Mouse (Mus musculus) heart, adult 2 months (tissue): Measurements from ENCODE around the gene Khk. TPM values are rescaled to one million over a fixed set of nuclear protein-coding genes. Genes with fewer than 3 reads are reported as not detected.
A peak's percentile ranks its signal among the peaks of the same experiment; 100 is the strongest.

ENCODE experiments used
- DNase-seq, 2 experiments: peaks; one replicate each; pipeline ENCODE4 v3.0.0; 2021
- H3K27ac ChIP-seq: fragments of 200-600 bp; 2 replicates; pipeline ENCODE4 v1.8.1; 2022
- H3K27me3 ChIP-seq: fragments of 200-500 bp; 2 replicates; pipeline ENCODE4 v1.6.1; 2012; ENCODE audit warnings: mild to moderate bottlenecking, low read length, inconsistent platforms, mixed read lengths; ENCODE audit not compliant: control insufficient read depth, insufficient read depth
- H3K36me3 ChIP-seq: fragments of 200-500 bp; 2 replicates; pipeline ENCODE4 v1.6.1; 2012; ENCODE audit warnings: low read length, inconsistent platforms; ENCODE audit not compliant: control insufficient read depth, insufficient read depth
- H3K4me1 ChIP-seq: fragments of 200-500 bp; 2 replicates; pipeline ENCODE4 v1.6.1; 2011; ENCODE audit warnings: low read length; ENCODE audit not compliant: control insufficient read depth, insufficient read depth
- H3K4me3 ChIP-seq: fragments of 200-600 bp; 2 replicates; pipeline ENCODE4 v1.8.1; 2022
- H3K79me2 ChIP-seq: fragments of 200-500 bp; replicated peaks from 2 replicates; pipeline ENCODE4 v1.6.1; 2012; ENCODE audit warnings: mild to moderate bottlenecking, inconsistent platforms, low read length, moderate library complexity, mixed read lengths; ENCODE audit not compliant: control insufficient read depth, insufficient read depth
- H3K9ac ChIP-seq: fragments of 200-500 bp; 2 replicates; pipeline ENCODE4 v1.6.1; 2012; ENCODE audit warnings: low read depth, mild to moderate bottlenecking, control low read depth, inconsistent platforms, low read length, mixed read lengths
- CTCF ChIP-seq: fragments of 200-600 bp; IDR thresholded peaks from 2 replicates; pipeline ENCODE4 v1.8.1; 2022; ENCODE audit warnings: antibody characterized with exemption, mild to moderate bottlenecking, moderate library complexity
- EP300 ChIP-seq: fragments of 200-500 bp; IDR thresholded peaks from 2 replicates; pipeline ENCODE4 v1.6.1; 2011; ENCODE audit warnings: low read depth, low read length, control low read depth; ENCODE audit not compliant: insufficient read depth
- POLR2A ChIP-seq: fragments of 200-500 bp; IDR thresholded peaks from 2 replicates; pipeline ENCODE4 v1.6.1; 2011; ENCODE audit warnings: mild to moderate bottlenecking, low read depth, low read length, control low read depth; ENCODE audit not compliant: insufficient read depth
- WGBS: fragments of 180-500 bp; shearing (Covaris S2); methylation state at CpG from one replicate; pipeline ENCODE4 v1.1.7; 2018; 5-methylcytosine and 5-hydroxymethylcytosine counted together
- intact Hi-C: fragments of 180-260 bp; cut with DNase I; formaldehyde crosslinking; loops from one replicate; pipeline ENCODE4 v1.15.1; 2025
- polyA plus RNA-seq: library from polyadenylated mRNA; depleted of rRNA; stranded (reverse); fragments of >200 nt; gene quantifications from 2 replicates; pipeline ENCODE4 v1.2.3, GENCODE M21; 2012; rRNA removed
- total RNA-seq, 2 experiments: library from RNA; stranded (reverse); gene quantifications; 2 replicates each; pipeline ENCODE4 v1.2.3; 2021

The Khk gene
- total and polyA plus RNA-seq, 3 experiments = 22.6 to 31.8 (median 29.6) TPM

- H3K9ac ChIP-seq = no peak overlapping the region
- peak; percentile 61 to 67 for DNase-seq
- no peak overlapping the region for H3K4me3 ChIP-seq
- no peaks in the 10 kb centered on the region for H3K4me1 ChIP-seq
- no peaks in the 10 kb centered on the region for H3K36me3 ChIP-seq
- TF ChIP-seq CTCF = no peak
- no peak for TF ChIP-seq POLR2A
- no peak for TF ChIP-seq EP300
- intact Hi-C loops = no loop called here
- no peaks in the 10 kb centered on the region for H3K79me2 ChIP-seq
- no peaks in the 10 kb centered on the region for H3K27me3 ChIP-seq
- H3K27ac ChIP-seq = no peak overlapping the region
- WGBS = 49% methylated on average over 9 of the region's 9 CpGs
Measured at GRCm38 (mm10) chr5:30974870-30975656, 53.8 kb downstream of the Khk start.

Other genes starting within 250 kb of the Khk start
- gene Dpysl5, start 209.9 kb upstream of the Khk start, total RNA-seq = 1 to 10 TPM in 1 of 2 experiments, under 1 TPM in 1; 0.61 to 1.3 TPM
- gene Dpysl5, start 209.9 kb upstream of the Khk start, polyA plus RNA-seq = 0.82 and 1.1 TPM in 2 replicates
- gene Mapre3, start 106.8 kb upstream of the Khk start, total RNA-seq = 10 to 100 TPM; 36.5 to 38.2 TPM
- 49.1 and 52.8 TPM in 2 replicates for gene Mapre3, start 106.8 kb upstream of the Khk start, polyA plus RNA-seq
- gene Tmem214, start 53.4 kb upstream of the Khk start, total RNA-seq = 10 to 100 TPM; 34.7 to 37.5 TPM
- 55.3 and 55.7 TPM in 2 replicates for gene Tmem214, start 53.4 kb upstream of the Khk start, polyA plus RNA-seq
- gene Agbl5, start 32.7 kb upstream of the Khk start, total RNA-seq = 1 to 10 TPM; 4.3 to 4.8 TPM
- 7.8 and 8.7 TPM in 2 replicates for gene Agbl5, start 32.7 kb upstream of the Khk start, polyA plus RNA-seq
- gene Ost4, start 13.6 kb upstream of the Khk start, total RNA-seq = 100 to 1,000 TPM; 160 to 161 TPM
- 191 and 208 TPM in 2 replicates for gene Ost4, start 13.6 kb upstream of the Khk start, polyA plus RNA-seq
- 10 to 100 TPM; 21.2 to 21.3 TPM for gene Emilin1, start 8.0 kb upstream of the Khk start, total RNA-seq
- 30.6 and 31.3 TPM in 2 replicates for gene Emilin1, start 8.0 kb upstream of the Khk start, polyA plus RNA-seq
- under 1 TPM; 0.30 to 0.73 TPM for gene Cgref1, start 24.2 kb downstream of the Khk start, total RNA-seq
- gene Cgref1, start 24.2 kb downstream of the Khk start, polyA plus RNA-seq = 1.2 and 2.0 TPM in 2 replicates
- gene Preb, start 38.9 kb downstream of the Khk start, total RNA-seq = 10 to 100 TPM; 80.3 to 84.6 TPM
- gene Preb, start 38.9 kb downstream of the Khk start, polyA plus RNA-seq = 166 and 189 TPM in 2 replicates
- 1 to 10 TPM; 1.6 TPM for gene Tcf23, start 47.2 kb downstream of the Khk start, total RNA-seq
- gene Tcf23, start 47.2 kb downstream of the Khk start, polyA plus RNA-seq = 0.44 and 0.57 TPM in 2 replicates
- gene Atraid, start 126.9 kb downstream of the Khk start, total RNA-seq = 10 to 100 TPM; 44.2 to 45.6 TPM
- 100 and 115 TPM in 2 replicates for gene Atraid, start 126.9 kb downstream of the Khk start, polyA plus RNA-seq
- gene Slc5a6, start 127.5 kb downstream of the Khk start, total RNA-seq = 10 to 100 TPM; 11.8 to 13.2 TPM
- gene Slc5a6, start 127.5 kb downstream of the Khk start, polyA plus RNA-seq = 25.5 and 29.1 TPM in 2 replicates
- 10 to 100 TPM; 11.0 to 14.0 TPM for gene Cad, start 133.3 kb downstream of the Khk start, total RNA-seq
- gene Cad, start 133.3 kb downstream of the Khk start, polyA plus RNA-seq = 18.5 TPM in 2 replicates
- gene Dnajc5g, start 184.9 kb downstream of the Khk start, total RNA-seq = not detected
- gene Dnajc5g, start 184.9 kb downstream of the Khk start, polyA plus RNA-seq = not detected in 2 replicates
- under 1 TPM in 1 of 2 experiments, not detected in 1; 0.29 TPM for gene Slc30a3, start 186.8 kb downstream of the Khk start, total RNA-seq
- 0.26 and 0.47 TPM in 2 replicates for gene Slc30a3, start 186.8 kb downstream of the Khk start, polyA plus RNA-seq
- gene Trim54, start 195.3 kb downstream of the Khk start, total RNA-seq = 100 to 1,000 TPM; 250 to 368 TPM
- 186 and 219 TPM in 2 replicates for gene Trim54, start 195.3 kb downstream of the Khk start, polyA plus RNA-seq
- gene Ucn, start 217.4 kb downstream of the Khk start, total RNA-seq = not detected
- not detected in 2 replicates for gene Ucn, start 217.4 kb downstream of the Khk start, polyA plus RNA-seq
- gene Mpv17, start 232.8 kb downstream of the Khk start, total RNA-seq = 10 to 100 TPM; 46.8 to 50.6 TPM
- 183 and 278 TPM in 2 replicates for gene Mpv17, start 232.8 kb downstream of the Khk start, polyA plus RNA-seq